Comparison of ENCODE assay signal across 10 mouse cellular contexts in genomic region chr2:74063777-74064176, GRCm38 (mm10).
DNase-seq lines count a peak whose midpoint lies in the region; ATAC-seq lines count a peak whose summit lies in the region.
"Had no signal": no experiment of that assay in that cellular context is flagged by ENCODE, and none has a peak within 500 bp of the region (broad histone marks: within the 10 kb centered on the region; RNA-seq: fewer than 3 reads in every experiment).

No protein-coding gene starts in this region.

- peak overlapping the region; percentile 74 for H3K27ac ChIP-seq in neural tube, embryonic 15.5 days (replicated peaks)

- ATAC-seq in neural tube, embryonic 15.5 days (ENCODE audit: low FRiP score): peak; percentile 51; the same call in 1 of the 2 replicates
- no peak for ATAC-seq in CD4-positive, CD25-positive, alpha-beta regulatory T cell, adult 4 months

- H3K9me3 ChIP-seq in neural tube, embryonic 15.5 days (replicated peaks): no peaks in the 10 kb centered on the region

- WGBS in neural tube, embryonic 15.5 days: 19% methylated on average over 15 of the region's 15 CpGs

- peaks cover 31% of the 10 kb centered on the region for H3K4me1 ChIP-seq in neural tube, embryonic 15.5 days

- peak; percentile 8 to 9 for DNase-seq in layer of hippocampus, adult 8-10 months (ENCODE audit: low spot score in 2 of 2)
- DNase-seq in layer of hippocampus, adult 9-10 months (ENCODE audit: low spot score): no peak
- DNase-seq in cerebellum, postnatal 4 days (ENCODE audit: low spot score in 2 of 2): peak; percentile 53 to 86
- peak; percentile 36 to 48 for DNase-seq in layer of hippocampus, postnatal 14 days (ENCODE audit: low spot score in 2 of 2)
- no peak for DNase-seq in kidney, postnatal 14 days
- DNase-seq in kidney, postnatal 4 days: no peak
- DNase-seq: adrenal gland, postnatal 14 days had no signal

- H3K27me3 ChIP-seq in neural tube, embryonic 15.5 days (replicated peaks): 0 out of 2 replicates have a peak, but pooled peaks cover 5% of the 10 kb centered on the region
- H3K27me3 ChIP-seq: CH12.LX had no signal

- H3K4me3 ChIP-seq in neural tube, embryonic 15.5 days (replicated peaks): peak overlapping the region; percentile 27

- no peaks in the 10 kb centered on the region for H3K36me3 ChIP-seq in neural tube, embryonic 15.5 days

- peak overlapping the region; percentile 58 for H3K4me2 ChIP-seq in neural tube, embryonic 15.5 days

- H3K9ac ChIP-seq in neural tube, embryonic 15.5 days (replicated peaks): peak overlapping the region; percentile 34; the same call in 1 of the 2 replicates

Comparison
In these comparisons a context has a peak if more than half of its experiments do, and no peak if none do; other contexts are left out.
1. DNase-seq: peak in layer of hippocampus, adult 8-10 months (2 of 2), cerebellum, postnatal 4 days (2 of 2) and layer of hippocampus, postnatal 14 days (2 of 2); none in layer of hippocampus, adult 9-10 months (single experiment), kidney, postnatal 14 days (single experiment) and kidney, postnatal 4 days (0 of 2).